Comparison of ENCODE assay signal across 13 mouse cellular contexts in genomic region chr3:87523701-87524100, GRCm38 (mm10).
"Had no signal": no experiment of that assay in that cellular context is flagged by ENCODE, and none has a peak within 500 bp of the region (broad histone marks: within the 10 kb centered on the region; RNA-seq: fewer than 3 reads in every experiment).

No protein-coding gene starts in this region.

- H3K27me3 ChIP-seq: megakaryocyte, embryonic 14.5 days had no signal

- DNase-seq: kidney, adult 2 months; kidney, postnatal 25 days; layer of hippocampus, adult 9-11 months; liver, postnatal 0 days; lung, embryonic 14.5 days; midbrain, embryonic 14.5 days; retina, postnatal 1 day; right cerebral cortex, postnatal 25 days; spleen, adult 18-20 months; thymus, adult 18-20 months; thymus, postnatal 14 days; thymus, postnatal 4 days had no signal
